In genomic region chr13:107616775-107617174, GRCm38 (mm10) we compare ENCODE assay signal across 14 mouse cellular contexts.
DNase-seq lines count a peak whose midpoint lies in the region; TF ChIP-seq lines count a peak whose summit lies in the region.
"Had no signal": no experiment of that assay in that cellular context is flagged by ENCODE, and none has a peak within 500 bp of the region (broad histone marks: within the 10 kb centered on the region; RNA-seq: fewer than 3 reads in every experiment).

No protein-coding gene starts in this region.

- no peak for TF ChIP-seq EP300 in heart, adult 2 months (IDR thresholded peaks at IDR 0.05; ENCODE audit: insufficient read depth, low read depth, low read length)

- intact Hi-C loops in heart, adult 2 months (cut with DNase I): no loop called here

- WGBS in heart, adult 2 months: 68% methylated on average over 4 of the region's 4 CpGs
- 51% methylated on average over 4 of the region's 4 CpGs for WGBS in cerebellum, adult 2 months

- H3K79me2 ChIP-seq in heart, adult 2 months (replicated peaks; ENCODE audit: control insufficient read depth, insufficient read depth, low read length): no peaks in the 10 kb centered on the region

- DNase-seq in heart, adult 2 months: no peak
- DNase-seq in heart, adult 11 months: no peak
- peak; percentile 30 for DNase-seq in retina, postnatal 1 day
- no peak for DNase-seq in retina, embryonic 14.5 days (ENCODE audit: low spot score)
- DNase-seq in lung, postnatal 14 days: peak; percentile 12
- no peak for DNase-seq in layer of hippocampus, postnatal 25 days (ENCODE audit: extremely low spot score in 1 of 2, low spot score in 1 of 2)
- no peak for DNase-seq in cerebellum, adult 2 months
- DNase-seq: cerebellum, adult 11 months; thymus, postnatal 4 days had no signal

- no peak overlapping the region for H3K9ac ChIP-seq in heart, adult 2 months (ENCODE audit: low read depth, low read length)
- H3K9ac ChIP-seq: hindbrain, embryonic 12.5 days; midbrain, embryonic 13.5 days; neural tube, embryonic 12.5 days had no signal

- H3K27ac ChIP-seq in heart, adult 2 months: no peak overlapping the region
- no peak overlapping the region for H3K27ac ChIP-seq in embryonic fibroblast, embryonic 13.5 days (ENCODE audit: insufficient read depth, low read length)
- no peak overlapping the region for H3K27ac ChIP-seq in cerebellum, adult 2 months (ENCODE audit: insufficient read depth, low read length)
- H3K27ac ChIP-seq: embryonic facial prominence, embryonic 10.5 days; hindbrain, embryonic 12.5 days; midbrain, embryonic 13.5 days; neural tube, embryonic 12.5 days had no signal

- no peaks in the 10 kb centered on the region for H3K27me3 ChIP-seq in heart, adult 2 months (ENCODE audit: control insufficient read depth, insufficient read depth, low read length)
- no peaks in the 10 kb centered on the region for H3K27me3 ChIP-seq in cerebellum, adult 2 months (ENCODE audit: control insufficient read depth, insufficient read depth, low read length)
- H3K27me3 ChIP-seq: neural tube, embryonic 12.5 days had no signal

- no peak for TF ChIP-seq POLR2A in heart, adult 2 months (IDR thresholded peaks at IDR 0.05; ENCODE audit: insufficient read depth, low read depth, low read length)
- TF ChIP-seq POLR2A in embryonic fibroblast, embryonic 13.5 days (IDR thresholded peaks at IDR 0.05; ENCODE audit: low read depth, low read length): no peak
- no peak for TF ChIP-seq POLR2A in cerebellum, adult 2 months (IDR thresholded peaks at IDR 0.05; ENCODE audit: borderline replicate concordance, insufficient read depth, low read length)

- peak; percentile 44 for TF ChIP-seq CTCF in heart, adult 2 months (IDR thresholded peaks at IDR 0.05)
- TF ChIP-seq CTCF in embryonic fibroblast, embryonic 13.5 days (IDR thresholded peaks at IDR 0.05; ENCODE audit: borderline replicate concordance, insufficient read depth, low read length): 0 out of 2 replicates have a peak, but pooled peaks have one; percentile 2
- no peak for TF ChIP-seq CTCF in cerebellum, adult 2 months (IDR thresholded peaks at IDR 0.05; ENCODE audit: borderline replicate concordance, insufficient read depth, low read depth, low read length)

- no peak overlapping the region for H3K4me3 ChIP-seq in heart, adult 2 months
- no peak overlapping the region for H3K4me3 ChIP-seq in embryonic fibroblast, embryonic 13.5 days (ENCODE audit: insufficient read depth, low read length)
- H3K4me3 ChIP-seq in cerebellum, adult 2 months (replicated peaks; ENCODE audit: insufficient read depth, low read depth, low read length): no peak overlapping the region
- H3K4me3 ChIP-seq: embryonic facial prominence, embryonic 10.5 days; hindbrain, embryonic 12.5 days; midbrain, embryonic 13.5 days; neural tube, embryonic 12.5 days had no signal

- H3K36me3 ChIP-seq in heart, adult 2 months (ENCODE audit: control insufficient read depth, insufficient read depth, low read length): no peaks in the 10 kb centered on the region
- H3K36me3 ChIP-seq: embryonic facial prominence, embryonic 10.5 days; hindbrain, embryonic 12.5 days; midbrain, embryonic 13.5 days; neural tube, embryonic 12.5 days had no signal

- no peaks in the 10 kb centered on the region for H3K4me1 ChIP-seq in heart, adult 2 months (ENCODE audit: control insufficient read depth, insufficient read depth, low read length)
- H3K4me1 ChIP-seq in embryonic fibroblast, embryonic 13.5 days (ENCODE audit: control insufficient read depth, insufficient read depth, low read length): no peaks in the 10 kb centered on the region
- H3K4me1 ChIP-seq in cerebellum, adult 2 months (ENCODE audit: control insufficient read depth, insufficient read depth, low read length): no peaks in the 10 kb centered on the region

Comparison
In these comparisons a context has a peak if more than half of its experiments do, and no peak if none do; other contexts are left out.
1. DNase-seq: peak in retina, postnatal 1 day (single experiment) and lung, postnatal 14 days (single experiment); none in heart, adult 2 months (0 of 2), heart, adult 11 months (single experiment), retina, embryonic 14.5 days (single experiment), layer of hippocampus, postnatal 25 days (0 of 2) and cerebellum, adult 2 months (0 of 2).